Mouse (Mus musculus) myocyte (in vitro differentiated cells): ENCODE measurements around the gene Rnf141. TPM values are rescaled to one million over a fixed set of nuclear protein-coding genes. Genes with fewer than 3 reads are reported as not detected.

Experiments used
- H3K27me3 ChIP-seq: one replicate; pipeline ENCODE4 v1.6.1; 2011; ENCODE audit not compliant: control insufficient read depth, insufficient read depth, insufficient read length
- H3K36me3 ChIP-seq: one replicate; pipeline ENCODE4 v1.6.1; 2011; ENCODE audit not compliant: control insufficient read depth, insufficient read depth
- H3K4me2 ChIP-seq: one replicate; pipeline ENCODE4 v1.6.1; 2011; ENCODE audit warnings: low read depth, control low read depth
- H3K4me3 ChIP-seq: one replicate; pipeline ENCODE4 v1.5.1; 2011; ENCODE audit warnings: mild to moderate bottlenecking, control low read depth, moderate library complexity
- H3K79me2 ChIP-seq: one replicate; pipeline ENCODE4 v1.6.1; 2011; ENCODE audit not compliant: control insufficient read depth, insufficient read depth
- H3ac ChIP-seq: one replicate; pipeline ENCODE4 v1.6.1; 2011; ENCODE audit not compliant: control insufficient read depth, insufficient read length
- CEBPB ChIP-seq: IDR thresholded peaks from 2 replicates; pipeline ENCODE4 v1.6.1; 2011; ENCODE audit warnings: mild to moderate bottlenecking, moderate library complexity; ENCODE audit not compliant: poor library complexity, insufficient read depth, severe bottlenecking
- E2F4 ChIP-seq: IDR thresholded peaks from one replicate; pipeline ENCODE4 v1.6.1; 2011; ENCODE audit warnings: mild to moderate bottlenecking, control low read depth, moderate library complexity; ENCODE audit not compliant: insufficient read depth
- MAX ChIP-seq: IDR thresholded peaks from one replicate; pipeline ENCODE4 v1.6.1; 2011; ENCODE audit warnings: low read depth, mild to moderate bottlenecking, control low read depth
- MYOD1 ChIP-seq, 3 experiments: IDR thresholded peaks; one replicate each; pipeline ENCODE4 v1.6.1; 2011; ENCODE audit warnings: control low read depth in 2 of 3, low read depth in 2 of 3, mild to moderate bottlenecking in 2 of 3, moderate library complexity in 1 of 3; ENCODE audit not compliant: insufficient read length in 2 of 3, control insufficient read depth in 1 of 3
- MYOG ChIP-seq, 3 experiments: IDR thresholded peaks; one replicate each; pipeline ENCODE4 v1.6.1; 2011; ENCODE audit warnings: control low read depth in 2 of 3, low read depth in 2 of 3, mild to moderate bottlenecking in 2 of 3; ENCODE audit not compliant: insufficient read length in 2 of 3, control insufficient read depth in 1 of 3, insufficient read depth in 1 of 3
- POLR2A ChIP-seq: IDR thresholded peaks from one replicate; pipeline ENCODE4 v1.6.1; 2011; ENCODE audit warnings: low read depth, mild to moderate bottlenecking, control low read depth, moderate library complexity; ENCODE audit not compliant: insufficient read length
- POLR2AphosphoS2 ChIP-seq: IDR thresholded peaks from one replicate; pipeline ENCODE4 v1.6.1; 2011; ENCODE audit warnings: low read depth, control low read depth; ENCODE audit not compliant: insufficient read length
- REST ChIP-seq: IDR thresholded peaks from one replicate; pipeline ENCODE4 v1.6.1; 2011; ENCODE audit warnings: mild to moderate bottlenecking, control low read depth, moderate library complexity; ENCODE audit not compliant: insufficient read depth, insufficient read length
- SRF ChIP-seq: IDR thresholded peaks from one replicate; pipeline ENCODE4 v1.6.1; 2011; ENCODE audit warnings: low read depth; ENCODE audit not compliant: control insufficient read depth, insufficient read length
- TCF12 ChIP-seq: IDR thresholded peaks from one replicate; pipeline ENCODE4 v1.6.1; 2011; ENCODE audit warnings: mild to moderate bottlenecking, control low read depth; ENCODE audit not compliant: poor library complexity, insufficient read depth, severe bottlenecking
- TCF3 ChIP-seq: IDR thresholded peaks from one replicate; pipeline ENCODE4 v1.6.1; 2011; ENCODE audit warnings: low read depth, control low read depth; ENCODE audit not compliant: insufficient read length
- USF1 ChIP-seq: IDR thresholded peaks from one replicate; pipeline ENCODE4 v1.6.1; 2011; ENCODE audit warnings: low read depth, mild to moderate bottlenecking, control low read depth, moderate library complexity
- polyA plus RNA-seq: library from polyadenylated mRNA; unstranded; fragments of >200 nt; fragmentation: generic; extraction: Trizol; gene quantifications from one replicate; pipeline ENCODE4 v1.2.1, GENCODE M21; 2012; ENCODE audit warnings: missing spikeins

Gene Rnf141
- polyA plus RNA-seq, 1 experiment, result 12.3 TPM

DNA sequence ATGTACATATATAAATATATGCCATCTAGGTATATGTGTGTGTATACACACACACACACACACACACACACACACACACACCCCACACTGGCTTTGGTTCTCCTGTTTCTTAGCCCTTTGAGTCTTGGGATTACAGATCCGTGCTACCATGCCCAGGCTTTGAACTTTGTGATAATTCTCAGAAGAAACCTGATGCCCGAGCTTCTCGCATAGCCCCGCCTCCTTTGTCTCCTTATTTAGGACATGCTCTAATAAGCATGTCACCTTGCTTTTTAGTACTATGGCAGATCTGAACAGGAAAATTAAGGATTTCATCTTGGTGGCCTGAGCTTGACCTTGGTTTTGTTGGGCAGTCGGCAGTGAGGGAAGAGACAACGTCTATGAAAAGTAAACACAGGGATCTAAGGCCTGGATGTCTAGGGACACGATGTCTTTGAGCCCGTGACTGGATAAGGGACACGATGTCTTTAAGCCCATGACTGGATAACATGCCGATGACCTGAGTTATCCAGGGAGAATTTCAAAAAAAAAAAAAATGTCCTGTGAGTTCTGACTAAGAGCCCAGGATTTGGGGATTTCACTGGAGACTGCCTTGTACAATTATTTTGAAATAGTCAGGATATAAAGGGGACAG lies 61.3 kb downstream of the Rnf141 start:
- H3K79me2 ChIP-seq, result no peaks in the 10 kb centered on the region
- TF ChIP-seq MYOD1 (IDR thresholded peaks at IDR 0.05; ENCODE audit: control insufficient read depth in 1 of 3, insufficient read length in 2 of 3, low read depth in 2 of 3) (no peak), MAX (no peak), SRF (peak; percentile 27)
- H3K4me3 ChIP-seq, result no peak overlapping the region
- no peaks in the 10 kb centered on the region for H3K36me3 ChIP-seq
- H3ac ChIP-seq, result no peak overlapping the region
- H3K27me3 ChIP-seq, result no peaks in the 10 kb centered on the region
- H3K4me2 ChIP-seq, result peak overlapping the region; percentile 53

- Histone ChIP-seq H3K4me3 (no peak overlapping the region), H3K27me3 (no peaks in the 10 kb centered on the region), H3ac (no peak overlapping the region), H3K36me3 (no peaks in the 10 kb centered on the region), H3K4me2 (peak overlapping the region; percentile 48), H3K79me2 (no peaks in the 10 kb centered on the region)
- TF ChIP-seq SRF, result no peak
- no peak for TF ChIP-seq MYOG (IDR thresholded peaks at IDR 0.05; ENCODE audit: control insufficient read depth in 1 of 3, insufficient read depth in 1 of 3, insufficient read length in 2 of 3, low read depth in 2 of 3)
- no peak for TF ChIP-seq POLR2AphosphoS2
- no peak for TF ChIP-seq REST
- no peak for TF ChIP-seq TCF12
- TF ChIP-seq CEBPB, result no peak
- TF ChIP-seq POLR2A, result no peak
- no peak for TF ChIP-seq USF1
- TF ChIP-seq MYOD1 (IDR thresholded peaks at IDR 0.05; ENCODE audit: control insufficient read depth in 1 of 3, insufficient read length in 2 of 3, low read depth in 2 of 3), result no peak
- no peak for TF ChIP-seq MAX
- TF ChIP-seq TCF3, result no peak
- no peak for TF ChIP-seq E2F4
These were observed 62.1 kb downstream of the Rnf141 start for GRCm38 (mm10) chr7:110782135-110782534.

GRCm38 (mm10) chr7:110781231-110781711 lies 63.0 kb downstream of the Rnf141 start:
- H3K36me3 ChIP-seq, result no peaks in the 10 kb centered on the region
- TF ChIP-seq MYOG (IDR thresholded peaks at IDR 0.05; ENCODE audit: control insufficient read depth in 1 of 3, insufficient read depth in 1 of 3, insufficient read length in 2 of 3, low read depth in 2 of 3), result no peak
- no peak for TF ChIP-seq TCF12
- TF ChIP-seq SRF, result no peak
- no peak for TF ChIP-seq REST
- TF ChIP-seq USF1, result no peak
- TF ChIP-seq MYOD1 (IDR thresholded peaks at IDR 0.05; ENCODE audit: control insufficient read depth in 1 of 3, insufficient read length in 2 of 3, low read depth in 2 of 3), result no peak
- no peak for TF ChIP-seq MAX
- no peak for TF ChIP-seq TCF3
- no peaks in the 10 kb centered on the region for H3K79me2 ChIP-seq
- no peak overlapping the region for H3K4me3 ChIP-seq
- H3K4me2 ChIP-seq, result peak overlapping the region; percentile 48
- no peak overlapping the region for H3ac ChIP-seq
- no peaks in the 10 kb centered on the region for H3K27me3 ChIP-seq

- no peak overlapping the region for H3ac ChIP-seq
- H3K4me2 ChIP-seq, result peak overlapping the region; percentile 47
- no peaks in the 10 kb centered on the region for H3K79me2 ChIP-seq
- no peak overlapping the region for H3K4me3 ChIP-seq
- no peaks in the 10 kb centered on the region for H3K36me3 ChIP-seq
- no peaks in the 10 kb centered on the region for H3K27me3 ChIP-seq
- no peak for TF ChIP-seq E2F4
- TF ChIP-seq MYOD1 (IDR thresholded peaks at IDR 0.05; ENCODE audit: control insufficient read depth in 1 of 3, insufficient read length in 2 of 3, low read depth in 2 of 3), result no peak
These were observed 63.7 kb downstream of the Rnf141 start for GRCm38 (mm10) chr7:110780520-110780919.

GRCm38 (mm10) chr7:110779605-110780111 lies 64.6 kb downstream of the Rnf141 start:
- Histone ChIP-seq H3K27me3 (no peaks in the 10 kb centered on the region), H3K79me2 (no peaks in the 10 kb centered on the region), H3K36me3 (no peaks in the 10 kb centered on the region), H3K4me3 (no peak overlapping the region), H3K4me2 (peak overlapping the region; percentile 52), H3ac (no peak overlapping the region)
- TF ChIP-seq TCF3 (no peak), MYOD1 (IDR thresholded peaks at IDR 0.05; ENCODE audit: control insufficient read depth in 1 of 3, insufficient read length in 2 of 3, low read depth in 2 of 3) (no peak), TCF12 (no peak), MAX (no peak), POLR2AphosphoS2 (no peak), USF1 (no peak), CEBPB (no peak), MYOG (IDR thresholded peaks at IDR 0.05; ENCODE audit: control insufficient read depth in 1 of 3, insufficient read depth in 1 of 3, insufficient read length in 2 of 3, low read depth in 2 of 3) (no peak), POLR2A (no peak), E2F4 (no peak), SRF (no peak), REST (no peak)
